Mouse (Mus musculus) heart, embryonic 11.5 days (tissue): ENCODE results near the gene Enkd1. TPM values are rescaled to one million over a fixed set of nuclear protein-coding genes. Genes with fewer than 3 reads are reported as not detected.

Experiments
- ATAC-seq: fragments of 200-750 bp; cut with Nextera tagmentation; replicated peaks from 2 replicates; pipeline ENCODE4 v1.8.0; 2017; ENCODE audit warnings: moderate library complexity; ENCODE audit not compliant: insufficient number of reproducible peaks, low FRiP score, low TSS enrichment
- H3K27ac ChIP-seq: fragments of 300-500 bp; sonication (generic); 2 replicates; pipeline ENCODE4 v1.5.1; 2014; ENCODE audit warnings: mild to moderate bottlenecking, low read depth, low read length
- H3K27me3 ChIP-seq: fragments of 300-500 bp; sonication (generic); 2 replicates; pipeline ENCODE4 v1.6.1; 2014; ENCODE audit warnings: mild to moderate bottlenecking, low read length, mixed read lengths; ENCODE audit not compliant: control insufficient read depth, insufficient read depth
- H3K36me3 ChIP-seq: fragments of 300-500 bp; sonication (generic); 2 replicates; pipeline ENCODE4 v1.6.1; 2014; ENCODE audit warnings: mild to moderate bottlenecking, low read length, moderate library complexity, mixed read lengths; ENCODE audit not compliant: control insufficient read depth, insufficient read depth
- H3K4me1 ChIP-seq: fragments of 300-500 bp; sonication (generic); 2 replicates; pipeline ENCODE4 v1.6.1; 2014; ENCODE audit warnings: low read length; ENCODE audit not compliant: control insufficient read depth, insufficient read depth
- H3K4me2 ChIP-seq: fragments of 300-500 bp; sonication (generic); 2 replicates; pipeline ENCODE4 v1.6.1; 2014; ENCODE audit warnings: mild to moderate bottlenecking, moderate library complexity
- H3K4me3 ChIP-seq: fragments of 300-500 bp; sonication (generic); 2 replicates; pipeline ENCODE4 v1.5.1; 2014; ENCODE audit warnings: low read depth, low read length
- H3K9ac ChIP-seq: fragments of 300-500 bp; sonication (generic); 2 replicates; pipeline ENCODE4 v1.6.1; 2014; ENCODE audit warnings: mild to moderate bottlenecking, low read depth, low read length, moderate library complexity
- H3K9me3 ChIP-seq: fragments of 300-500 bp; sonication (generic); replicated peaks from 2 replicates; pipeline ENCODE4 v1.6.1; 2016; ENCODE audit warnings: low read length; ENCODE audit not compliant: control insufficient read depth
- WGBS: fragments of 180-500 bp; shearing (Covaris S2); extraction: QIAGEN DNeasy Blood & Tissue Kit; methylation state at CpG from one replicate; pipeline ENCODE4 v1.1.7; 2014; ENCODE audit not compliant: insufficient replicate concordance; 5-methylcytosine and 5-hydroxymethylcytosine counted together
- polyA plus RNA-seq: library from polyadenylated mRNA; unstranded; fragments of >200 nt; fragmentation: Nextera tagmentation; extraction: Ambion mirVana; gene quantifications from 2 replicates; pipeline ENCODE4 v1.2.1, GENCODE M21; 2014

Enkd1 gene
- polyA plus RNA-seq, 1 experiment from 2014 or later = 16.9 TPM

GRCm38 (mm10) chr8:105725726-105726125 lies 17.7 kb upstream of the Enkd1 start:
- no peak for ATAC-seq
- Histone ChIP-seq H3K27ac (no peak overlapping the region), H3K9me3 (no peaks in the 10 kb centered on the region), H3K4me3 (no peak overlapping the region), H3K4me1 (no peaks in the 10 kb centered on the region), H3K27me3 (no peaks in the 10 kb centered on the region), H3K36me3 (no peaks in the 10 kb centered on the region; the same call in none of the 2 replicates), H3K9ac (no peak overlapping the region), H3K4me2 (no peak overlapping the region)
- 66% methylated on average over 5 of the region's 5 CpGs for WGBS

- ATAC-seq = no peak
- Histone ChIP-seq H3K27me3 (no peaks in the 10 kb centered on the region), H3K27ac (no peak overlapping the region), H3K4me3 (no peak overlapping the region), H3K36me3 (no peaks in the 10 kb centered on the region; the same call in none of the 2 replicates), H3K4me2 (no peak overlapping the region), H3K4me1 (no peaks in the 10 kb centered on the region), H3K9ac (no peak overlapping the region), H3K9me3 (no peaks in the 10 kb centered on the region)
- 87% methylated on average over 9 of the region's 9 CpGs for WGBS
Observed at GRCm38 (mm10) chr8:105722861-105723260, 14.9 kb upstream of the Enkd1 start.

- 84% methylated on average over 4 of the region's 4 CpGs for WGBS
- Histone ChIP-seq H3K27ac (no peak overlapping the region), H3K4me3 (no peak overlapping the region), H3K27me3 (no peaks in the 10 kb centered on the region), H3K4me1 (0 out of 2 replicates have a peak, but pooled peaks cover 3% of the 10 kb centered on the region), H3K9me3 (no peaks in the 10 kb centered on the region), H3K36me3 (peaks cover 4% of the 10 kb centered on the region; the same call in 1 of the 2 replicates), H3K9ac (no peak overlapping the region), H3K4me2 (no peak overlapping the region)
- ATAC-seq = no peak
Observed at GRCm38 (mm10) chr8:105719637-105720036, 11.6 kb upstream of the Enkd1 start.

GRCm38 (mm10) chr8:105716302-105716945 lies 8.4 kb upstream of the Enkd1 start:
- Histone ChIP-seq H3K4me3 (no peak overlapping the region), H3K27ac (no peak overlapping the region), H3K36me3 (0 out of 2 replicates have a peak, but pooled peaks cover 4% of the 10 kb centered on the region), H3K9ac (no peak overlapping the region), H3K4me2 (no peak overlapping the region), H3K4me1 (0 out of 2 replicates have a peak, but pooled peaks cover 3% of the 10 kb centered on the region), H3K9me3 (no peaks in the 10 kb centered on the region), H3K27me3 (no peaks in the 10 kb centered on the region)
- 89% methylated on average over 15 of the region's 15 CpGs for WGBS
- ATAC-seq = no peak

GRCm38 (mm10) chr8:105715042-105715441 lies 7.0 kb upstream of the Enkd1 start:
- Histone ChIP-seq H3K9ac (no peak overlapping the region), H3K4me1 (0 out of 2 replicates have a peak, but pooled peaks cover 3% of the 10 kb centered on the region), H3K27me3 (no peaks in the 10 kb centered on the region), H3K4me3 (no peak overlapping the region), H3K27ac (0 out of 2 replicates have a peak overlapping the region, but pooled peaks have one; percentile 15), H3K4me2 (no peak overlapping the region), H3K9me3 (no peaks in the 10 kb centered on the region), H3K36me3 (0 out of 2 replicates have a peak, but pooled peaks cover 4% of the 10 kb centered on the region)
- WGBS = 65% methylated on average over 6 of the region's 6 CpGs
- ATAC-seq = no peak

GRCm38 (mm10) chr8:105714139-105714538 lies 6.1 kb upstream of the Enkd1 start:
- Histone ChIP-seq H3K27ac (no peak overlapping the region), H3K9me3 (no peaks in the 10 kb centered on the region), H3K36me3 (0 out of 2 replicates have a peak, but pooled peaks cover 4% of the 10 kb centered on the region), H3K4me1 (0 out of 2 replicates have a peak, but pooled peaks cover 3% of the 10 kb centered on the region), H3K4me2 (no peak overlapping the region), H3K27me3 (no peaks in the 10 kb centered on the region), H3K4me3 (no peak overlapping the region), H3K9ac (no peak overlapping the region)
- WGBS = 5% methylated on average over 3 of the region's 3 CpGs
- ATAC-seq = no peak

GRCm38 (mm10) chr8:105712286-105712685 lies 4.3 kb upstream of the Enkd1 start:
- 0 out of 2 replicates have a peak, but pooled peaks cover 4% of the 10 kb centered on the region for H3K36me3 ChIP-seq
- no peak for ATAC-seq
- H3K27me3 ChIP-seq = no peaks in the 10 kb centered on the region
- no peak overlapping the region for H3K9ac ChIP-seq
- no peak overlapping the region for H3K4me3 ChIP-seq
- 74% methylated on average over 3 of the region's 3 CpGs for WGBS
- H3K4me2 ChIP-seq = no peak overlapping the region
- no peaks in the 10 kb centered on the region for H3K9me3 ChIP-seq
- peaks cover 3% of the 10 kb centered on the region; the same call in 1 of the 2 replicates for H3K4me1 ChIP-seq
- no peak overlapping the region for H3K27ac ChIP-seq

GRCm38 (mm10) chr8:105709317-105709716 lies 1.3 kb upstream of the Enkd1 start:
- H3K9ac ChIP-seq = no peak overlapping the region
- H3K4me2 ChIP-seq = no peak overlapping the region
- no peak overlapping the region for H3K27ac ChIP-seq
- H3K4me1 ChIP-seq = peaks cover 2% of the 10 kb centered on the region; the same call in 1 of the 2 replicates
- no peaks in the 10 kb centered on the region for H3K27me3 ChIP-seq
- ATAC-seq = no peak
- H3K4me3 ChIP-seq = no peak overlapping the region
- 72% methylated on average over 14 of the region's 14 CpGs for WGBS
- no peaks in the 10 kb centered on the region for H3K9me3 ChIP-seq
- H3K36me3 ChIP-seq = no peaks in the 10 kb centered on the region

- no peaks in the 10 kb centered on the region; the same call in 1 of the 2 replicates for H3K36me3 ChIP-seq
- WGBS = 90% methylated on average over 8 of the region's 8 CpGs
- no peak overlapping the region for H3K9ac ChIP-seq
- no peak overlapping the region for H3K4me2 ChIP-seq
- no peak overlapping the region for H3K4me3 ChIP-seq
- no peaks in the 10 kb centered on the region for H3K27me3 ChIP-seq
- peaks cover 2% of the 10 kb centered on the region; the same call in 1 of the 2 replicates for H3K4me1 ChIP-seq
- no peak overlapping the region for H3K27ac ChIP-seq
- no peaks in the 10 kb centered on the region for H3K9me3 ChIP-seq
- ATAC-seq = no peak
Observed at GRCm38 (mm10) chr8:105708675-105709074, 665 bp upstream of the Enkd1 start.
